Mouse (Mus musculus): Measurements from ENCODE around the gene Abca7. TPM values are rescaled to one million over a fixed set of nuclear protein-coding genes. Genes with fewer than 3 reads are reported as not detected.

Gene Abca7
- polyA plus RNA-seq, 1 experiment from 2014 or later: 2.6 TPM

- H3K9ac ChIP-seq (ENCODE audit: low read depth, low read length): peak overlapping the region; percentile 44
- H3K4me3 ChIP-seq (replicated peaks; ENCODE audit: low read depth, low read length): peak overlapping the region; percentile 38
- H3K27ac ChIP-seq: no peak overlapping the region
- H3K4me1 ChIP-seq (replicated peaks; ENCODE audit: insufficient read depth, low read length): peaks cover 14% of the 10 kb centered on the region
- peak; percentile 14 for DNase-seq (ENCODE audit: low spot score)
- WGBS: 4% methylated on average over 21 of the region's 21 CpGs
- no peaks in the 10 kb centered on the region for H3K27me3 ChIP-seq (ENCODE audit: insufficient read depth, low read length)
- peaks cover 34% of the 10 kb centered on the region for H3K36me3 ChIP-seq (ENCODE audit: insufficient read depth, low read length)
- no peak for ATAC-seq (replicated peaks; ENCODE audit: low FRiP score, low read depth)
- no peak for TF ChIP-seq CTCF (IDR thresholded peaks at IDR 0.05; ENCODE audit: low read depth)
- H3K4me2 ChIP-seq (ENCODE audit: low read length): peak overlapping the region; percentile 76
- H3K9me3 ChIP-seq (replicated peaks; ENCODE audit: low read length): no peaks in the 10 kb centered on the region
Observed at GRCm38 (mm10) chr10:79971183-79971497, 25.2 kb upstream of the Abca7 start.

- H3K4me3 ChIP-seq (replicated peaks; ENCODE audit: low read depth, low read length): no peak overlapping the region
- DNase-seq (ENCODE audit: low spot score) (no peak), ATAC-seq (replicated peaks; ENCODE audit: low FRiP score, low read depth) (no peak)
- H3K9me3 ChIP-seq (replicated peaks; ENCODE audit: low read length): no peaks in the 10 kb centered on the region
- no peak overlapping the region for H3K27ac ChIP-seq
- WGBS: 52% methylated on average over 14 of the region's 14 CpGs
- no peak for TF ChIP-seq CTCF (IDR thresholded peaks at IDR 0.05; ENCODE audit: low read depth)
- H3K4me2 ChIP-seq (ENCODE audit: low read length): no peak overlapping the region
- H3K4me1 ChIP-seq (replicated peaks; ENCODE audit: insufficient read depth, low read length): peaks cover 14% of the 10 kb centered on the region
- no peaks in the 10 kb centered on the region for H3K27me3 ChIP-seq (ENCODE audit: insufficient read depth, low read length)
- H3K9ac ChIP-seq (ENCODE audit: low read depth, low read length): no peak overlapping the region
- peaks cover 34% of the 10 kb centered on the region for H3K36me3 ChIP-seq (ENCODE audit: insufficient read depth, low read length)
Observed at GRCm38 (mm10) chr10:79972831-79973230, 23.5 kb upstream of the Abca7 start.

- H3K4me2 ChIP-seq (ENCODE audit: low read length): no peak overlapping the region
- H3K9ac ChIP-seq (ENCODE audit: low read depth, low read length): no peak overlapping the region
- peaks cover 14% of the 10 kb centered on the region for H3K4me1 ChIP-seq (replicated peaks; ENCODE audit: insufficient read depth, low read length)
- TF ChIP-seq CTCF (IDR thresholded peaks at IDR 0.05; ENCODE audit: low read depth): no peak
- no peak overlapping the region for H3K4me3 ChIP-seq (replicated peaks; ENCODE audit: low read depth, low read length)
- H3K36me3 ChIP-seq (ENCODE audit: insufficient read depth, low read length): peaks cover 38% of the 10 kb centered on the region
- ATAC-seq (replicated peaks; ENCODE audit: low FRiP score, low read depth) (no peak), DNase-seq (ENCODE audit: low spot score) (no peak)
- no peaks in the 10 kb centered on the region for H3K9me3 ChIP-seq (replicated peaks; ENCODE audit: low read length)
- WGBS: 87% methylated on average over 21 of the region's 21 CpGs
- H3K27me3 ChIP-seq (ENCODE audit: insufficient read depth, low read length): no peaks in the 10 kb centered on the region
- no peak overlapping the region for H3K27ac ChIP-seq
Observed at GRCm38 (mm10) chr10:79974087-79974486, 22.2 kb upstream of the Abca7 start.

GRCm38 (mm10) chr10:79974668-79975067, 21.6 kb upstream of the Abca7 start:
- peaks cover 42% of the 10 kb centered on the region for H3K36me3 ChIP-seq (ENCODE audit: insufficient read depth, low read length)
- no peak overlapping the region for H3K4me2 ChIP-seq (ENCODE audit: low read length)
- H3K9me3 ChIP-seq (replicated peaks; ENCODE audit: low read length): no peaks in the 10 kb centered on the region
- DNase-seq (ENCODE audit: low spot score) (no peak), ATAC-seq (replicated peaks; ENCODE audit: low FRiP score, low read depth) (no peak)
- no peak overlapping the region for H3K9ac ChIP-seq (ENCODE audit: low read depth, low read length)
- no peak overlapping the region for H3K4me3 ChIP-seq (replicated peaks; ENCODE audit: low read depth, low read length)
- peaks cover 11% of the 10 kb centered on the region for H3K4me1 ChIP-seq (replicated peaks; ENCODE audit: insufficient read depth, low read length)
- no peak for TF ChIP-seq CTCF (IDR thresholded peaks at IDR 0.05; ENCODE audit: low read depth)
- H3K27ac ChIP-seq: no peak overlapping the region
- 75% methylated on average over 8 of the region's 8 CpGs for WGBS
- no peaks in the 10 kb centered on the region for H3K27me3 ChIP-seq (ENCODE audit: insufficient read depth, low read length)

GRCm38 (mm10) chr10:79976071-79976721, 20.1 kb upstream of the Abca7 start:
- Histone ChIP-seq H3K4me1 (replicated peaks; ENCODE audit: insufficient read depth, low read length) (peaks cover 3% of the 10 kb centered on the region; the same call in 1 of the 2 replicates), H3K27ac (no peak overlapping the region), H3K36me3 (ENCODE audit: insufficient read depth, low read length) (peaks cover 44% of the 10 kb centered on the region), H3K9ac (ENCODE audit: low read depth, low read length) (no peak overlapping the region), H3K27me3 (ENCODE audit: insufficient read depth, low read length) (no peaks in the 10 kb centered on the region), H3K4me3 (replicated peaks; ENCODE audit: low read depth, low read length) (no peak overlapping the region), H3K4me2 (ENCODE audit: low read length) (no peak overlapping the region), H3K9me3 (replicated peaks; ENCODE audit: low read length) (no peaks in the 10 kb centered on the region)
- ATAC-seq (replicated peaks; ENCODE audit: low FRiP score, low read depth) (no peak), DNase-seq (ENCODE audit: low spot score) (no peak)
- no peak for TF ChIP-seq CTCF (IDR thresholded peaks at IDR 0.05; ENCODE audit: low read depth)
- WGBS: 87% methylated on average over 28 of the region's 28 CpGs

- Histone ChIP-seq H3K27me3 (ENCODE audit: insufficient read depth, low read length) (no peaks in the 10 kb centered on the region), H3K9me3 (replicated peaks; ENCODE audit: low read length) (no peaks in the 10 kb centered on the region), H3K4me3 (replicated peaks; ENCODE audit: low read depth, low read length) (no peak overlapping the region), H3K36me3 (ENCODE audit: insufficient read depth, low read length) (peaks cover 44% of the 10 kb centered on the region), H3K4me2 (ENCODE audit: low read length) (no peak overlapping the region), H3K4me1 (replicated peaks; ENCODE audit: insufficient read depth, low read length) (no peaks in the 10 kb centered on the region), H3K9ac (ENCODE audit: low read depth, low read length) (no peak overlapping the region), H3K27ac (no peak overlapping the region)
- DNase-seq (ENCODE audit: low spot score): no peak
- WGBS: 78% methylated on average over 30 of the region's 36 CpGs
- TF ChIP-seq CTCF (IDR thresholded peaks at IDR 0.05; ENCODE audit: low read depth): no peak
- ATAC-seq (replicated peaks; ENCODE audit: low FRiP score, low read depth): no peak
Observed at GRCm38 (mm10) chr10:79976722-79977107, 19.6 kb upstream of the Abca7 start.

- Histone ChIP-seq H3K9me3 (replicated peaks; ENCODE audit: low read length) (no peaks in the 10 kb centered on the region), H3K36me3 (ENCODE audit: insufficient read depth, low read length) (peaks cover 44% of the 10 kb centered on the region), H3K4me2 (ENCODE audit: low read length) (no peak overlapping the region), H3K27ac (no peak overlapping the region), H3K27me3 (ENCODE audit: insufficient read depth, low read length) (no peaks in the 10 kb centered on the region), H3K4me3 (replicated peaks; ENCODE audit: low read depth, low read length) (no peak overlapping the region), H3K9ac (ENCODE audit: low read depth, low read length) (no peak overlapping the region), H3K4me1 (replicated peaks; ENCODE audit: insufficient read depth, low read length) (no peaks in the 10 kb centered on the region)
- no peak for TF ChIP-seq CTCF (IDR thresholded peaks at IDR 0.05; ENCODE audit: low read depth)
- DNase-seq (ENCODE audit: low spot score) (no peak), ATAC-seq (replicated peaks; ENCODE audit: low FRiP score, low read depth) (no peak)
- WGBS: 86% methylated on average over 28 of the region's 28 CpGs
Observed at GRCm38 (mm10) chr10:79977324-79977723, 19.0 kb upstream of the Abca7 start.

Data from kidney, postnatal 0 days (tissue).